Mouse (Mus musculus): ENCODE data around the gene Naga.
"Not testable (repeated sequence)": the region's sequence is repeated elsewhere in the genome, so short reads cannot be mapped to it uniquely, and the experiment has no call there.

Naga gene

DNA sequence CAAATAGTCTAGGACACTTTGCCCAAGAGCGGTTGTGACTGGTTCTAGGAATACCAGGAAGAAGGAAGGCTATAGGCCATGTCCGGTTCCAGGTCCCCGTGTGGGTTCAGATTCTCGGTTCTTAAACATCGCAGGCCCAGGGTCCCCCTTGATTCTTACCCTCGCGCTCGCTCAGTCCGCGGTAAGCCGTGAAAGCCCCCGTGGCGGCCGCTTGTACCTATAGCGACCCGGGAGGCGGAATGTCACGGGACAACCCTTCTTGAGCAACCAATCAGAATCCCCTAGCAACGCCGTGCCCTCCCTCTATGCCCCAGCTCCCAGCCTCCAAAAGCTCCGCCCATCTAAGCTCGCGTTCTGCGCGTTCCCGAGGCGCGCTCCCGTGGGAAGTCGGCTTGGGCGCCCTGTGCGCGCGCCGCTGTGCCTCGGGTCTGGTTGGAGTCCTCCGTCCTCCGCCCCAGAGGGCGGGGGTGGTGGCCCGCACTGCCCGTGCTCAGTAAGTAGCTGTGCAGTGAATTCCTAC, at the start of gene Naga, which contains the start of the genes Pheta2 and Smdt1:
Naga (minus strand) TSS at position 333 of the 520 bp plus-strand sequence.
Pheta2 (plus strand) TSS at position 350 of the 520 bp plus-strand sequence.
Smdt1 (plus strand) TSS at position 367 of the 520 bp plus-strand sequence.
- DNase-seq (ENCODE audit: low spot score in 2 of 2), result peak; percentile 92 to 95

DNA sequence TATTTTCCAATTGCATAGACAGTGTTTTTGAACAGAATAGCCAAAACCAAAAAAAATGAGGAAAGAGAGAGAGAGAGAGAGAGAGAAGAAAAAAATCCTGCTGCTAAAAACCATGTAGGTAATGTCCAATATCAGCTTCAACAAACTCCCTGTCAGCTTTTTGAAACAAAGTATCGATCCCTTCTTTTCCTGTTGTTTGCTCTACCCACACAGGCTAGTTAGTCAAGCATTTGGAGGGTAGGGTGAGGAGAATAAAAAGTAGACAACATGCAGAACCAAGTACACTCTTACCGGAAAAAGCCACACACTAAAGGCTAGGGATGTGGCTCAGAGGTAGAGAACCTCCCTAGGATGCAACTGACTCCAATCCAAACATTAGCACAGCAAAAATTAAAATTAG, 47.0 kb upstream of the Naga start:
- DNase-seq (ENCODE audit: low spot score in 2 of 2), result no peak

DNA sequence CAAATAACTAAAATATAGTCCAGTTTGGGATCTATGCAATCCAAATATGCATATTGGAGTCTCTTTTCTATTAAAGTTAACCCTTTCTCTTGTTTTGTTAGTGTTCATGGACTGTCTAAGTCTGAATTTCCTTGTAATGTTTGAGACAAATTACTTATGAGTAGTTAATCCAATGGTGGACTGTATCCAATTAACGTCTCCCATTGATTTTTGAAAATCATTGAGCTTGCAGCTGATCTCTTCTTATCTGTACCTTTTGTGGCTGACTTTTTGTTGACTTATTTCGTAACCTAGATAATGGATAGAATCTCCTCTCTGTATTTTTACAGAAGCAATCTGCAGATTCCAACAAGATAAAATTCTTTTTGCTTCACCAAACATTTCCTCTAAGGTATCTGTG, 43.7 kb upstream of the Naga start:
- DNase-seq (ENCODE audit: low spot score in 2 of 2), result no peak

DNA sequence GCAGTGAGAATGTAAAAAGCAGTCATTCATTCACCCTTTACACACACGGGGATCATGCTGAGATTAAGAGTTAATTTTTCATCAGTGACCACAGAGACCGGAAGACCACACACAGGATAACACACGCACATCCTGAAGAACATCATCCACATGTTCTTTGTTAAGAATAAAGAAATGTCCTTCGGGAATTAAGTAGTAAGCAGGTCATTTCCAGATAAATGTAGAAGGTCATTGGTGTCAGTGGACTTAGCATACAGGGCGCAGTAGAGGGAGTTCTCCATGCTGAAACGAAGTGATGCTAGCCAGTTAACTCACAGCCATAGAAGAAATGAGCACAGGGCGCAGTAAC, 42.0 kb upstream of the Naga start:
- no peak for DNase-seq (ENCODE audit: low spot score in 2 of 2)

DNA sequence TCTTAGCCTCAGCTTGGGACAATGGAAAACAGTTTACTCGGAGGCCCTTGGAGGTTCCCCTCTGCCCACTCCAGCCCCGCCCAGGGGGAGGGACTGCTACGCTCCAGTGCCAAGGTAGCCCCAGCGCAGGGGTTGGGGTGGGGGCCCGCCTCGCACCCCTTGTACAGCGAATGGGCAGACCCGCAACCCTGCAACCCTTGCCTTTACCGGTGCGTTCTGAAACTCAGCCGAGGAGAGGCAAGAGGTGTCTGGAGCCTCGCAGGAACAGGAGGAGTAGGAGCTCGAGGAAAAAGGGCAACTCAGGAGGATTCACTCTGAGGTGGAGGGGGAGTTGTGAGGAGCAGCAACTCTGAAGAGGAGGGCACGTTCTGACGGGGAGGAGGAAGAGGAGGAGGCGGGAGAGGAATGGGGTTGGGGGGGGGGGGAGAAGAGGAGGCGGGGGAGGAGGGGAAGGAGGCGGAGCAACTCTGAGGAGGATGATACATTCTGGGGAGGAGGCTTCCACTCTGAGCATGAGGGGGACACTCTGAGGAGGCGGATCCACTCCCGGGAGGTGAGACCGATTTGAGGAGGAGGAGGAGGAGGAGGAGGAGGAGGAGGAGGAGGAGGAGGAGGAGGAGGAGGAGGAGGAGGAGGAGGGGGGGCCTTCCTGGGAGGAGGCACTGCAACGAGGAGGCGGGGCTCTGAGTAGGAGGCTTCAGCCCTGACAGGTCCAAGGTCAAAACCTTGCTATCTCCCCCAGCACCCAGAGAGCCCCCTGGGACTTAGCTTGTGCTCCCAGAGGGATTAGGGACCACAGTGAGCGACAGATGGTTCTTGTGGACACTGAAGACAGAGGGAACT, 41.4 kb upstream of the Naga start, which contains the start of gene Cyp2d22:
Cyp2d22 (minus strand) TSS at position 390 of the 843 bp plus-strand sequence.
- DNase-seq (ENCODE audit: low spot score in 2 of 2), result peak; percentile 26 to 57

DNA sequence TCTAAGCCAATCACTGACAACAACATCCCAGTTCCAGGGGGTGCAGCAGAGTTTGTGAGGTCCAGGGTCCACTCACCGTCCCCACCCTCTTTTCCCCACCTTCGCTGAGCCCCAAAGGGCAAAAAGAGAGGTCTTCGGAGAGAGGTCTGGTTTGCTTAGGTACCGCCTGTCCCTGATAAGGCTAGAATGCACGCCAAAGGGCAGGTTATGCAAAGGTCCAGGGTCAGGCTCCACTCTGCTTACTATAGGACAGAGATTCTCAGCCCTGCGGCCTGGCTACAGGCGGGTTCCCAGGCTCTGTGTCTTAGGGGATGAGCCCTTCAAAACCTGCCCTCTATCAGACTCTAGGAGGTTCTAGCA, 40.8 kb upstream of the Naga start:
- peak in 1 of 2 experiments; percentile 26 for DNase-seq (ENCODE audit: low spot score in 2 of 2)

DNA sequence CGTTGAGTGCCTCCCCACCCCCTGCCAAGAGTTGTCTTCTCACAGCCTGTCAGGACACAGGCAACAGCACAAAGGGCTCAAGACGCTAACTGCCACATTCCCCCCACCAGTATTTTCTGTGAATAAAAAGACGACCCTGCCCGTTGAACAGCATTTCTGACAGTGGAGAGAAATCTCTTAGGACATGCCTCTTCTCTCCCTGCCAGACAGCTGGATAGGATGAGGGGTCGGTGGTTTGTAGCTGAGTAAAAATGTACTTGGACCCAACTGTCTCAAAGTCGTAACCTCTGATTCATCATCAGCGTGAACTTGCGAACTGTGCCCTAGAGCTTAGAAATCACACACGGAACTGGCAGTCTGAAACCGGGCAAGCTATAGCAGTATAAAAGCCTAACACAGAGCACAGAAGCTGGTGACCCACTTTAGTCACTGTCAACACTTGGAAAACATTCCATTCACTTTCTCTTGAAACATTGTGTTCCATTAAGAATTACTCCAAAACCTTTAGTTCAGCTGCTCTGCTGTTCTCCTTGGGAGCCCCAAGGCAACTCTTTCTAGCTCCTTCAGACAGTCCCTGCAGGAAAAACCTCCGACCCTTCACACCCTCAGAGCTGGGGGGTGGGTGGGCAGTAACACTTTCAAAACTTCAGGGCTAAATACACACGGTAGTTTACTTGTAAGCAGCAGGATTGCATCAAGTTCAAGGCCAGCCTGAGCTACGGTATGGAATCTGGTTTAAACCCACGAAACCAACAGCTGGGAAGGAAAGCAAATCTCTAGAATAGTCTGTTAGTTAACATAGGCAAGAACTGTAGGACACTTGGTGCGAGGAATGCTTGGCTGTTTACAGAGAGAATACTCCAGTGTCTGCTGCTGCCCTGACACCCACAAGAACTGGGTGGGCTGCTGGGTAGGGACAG, 39.8 kb upstream of the Naga start:
- DNase-seq (ENCODE audit: low spot score in 2 of 2), result no peak

DNA sequence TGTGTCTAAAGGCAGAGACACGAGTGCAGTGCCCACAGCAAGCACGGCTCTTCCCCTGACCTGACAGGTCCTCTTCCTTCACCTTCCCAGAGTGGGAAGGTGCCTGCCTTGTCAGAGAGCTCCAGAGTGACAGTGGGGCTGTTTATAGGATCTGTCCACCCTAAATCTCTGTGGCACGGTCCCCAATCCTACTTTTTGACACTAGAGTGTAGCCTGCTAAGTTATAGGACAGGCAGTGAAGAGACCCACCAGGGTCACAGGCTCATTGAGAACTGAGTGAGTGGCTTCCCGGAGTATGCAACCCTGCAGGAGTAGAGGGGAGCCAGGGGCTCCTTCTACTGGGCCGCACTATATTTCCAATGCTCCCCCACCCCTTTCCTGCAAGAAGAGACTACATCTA, 39.0 kb upstream of the Naga start:
- no peak for DNase-seq (ENCODE audit: low spot score in 2 of 2)

DNA sequence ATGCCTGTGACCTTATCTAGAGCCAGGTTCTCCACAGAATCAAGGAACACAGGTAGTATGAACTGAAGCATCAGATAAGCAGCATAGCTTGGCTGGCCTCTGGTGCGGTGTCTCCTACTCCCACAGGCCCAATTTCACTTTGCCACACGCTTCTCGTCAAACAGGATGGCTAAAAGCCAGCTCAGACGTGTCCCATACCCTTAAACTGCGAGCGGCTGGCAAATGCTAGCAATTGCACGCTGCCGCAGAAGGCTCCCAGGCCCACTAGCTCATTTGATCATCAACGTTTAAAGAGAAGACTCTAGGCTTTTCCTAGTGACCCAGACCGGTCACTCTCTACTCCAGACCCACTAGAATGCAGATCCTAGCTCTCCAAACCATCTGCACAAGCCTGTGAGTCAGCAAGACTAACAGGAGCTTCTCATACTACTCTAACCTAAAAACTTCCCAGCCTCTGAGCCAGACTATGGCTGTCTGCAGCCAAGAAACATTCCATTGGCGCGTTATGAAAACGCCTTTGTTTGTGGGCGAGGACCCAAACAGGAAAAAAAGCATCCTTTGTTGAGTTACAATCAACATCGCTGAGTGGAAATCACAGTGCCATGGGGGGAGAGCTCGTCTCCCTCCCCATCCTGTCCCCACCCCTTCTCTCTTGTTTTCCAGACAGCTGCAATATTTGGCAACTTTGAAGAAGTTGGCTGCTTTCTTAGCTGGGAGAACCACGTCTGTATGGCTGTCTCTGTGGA, 37.8 kb upstream of the Naga start:
- DNase-seq (ENCODE audit: low spot score in 2 of 2), result peak in 1 of 2 experiments; percentile 56

DNA sequence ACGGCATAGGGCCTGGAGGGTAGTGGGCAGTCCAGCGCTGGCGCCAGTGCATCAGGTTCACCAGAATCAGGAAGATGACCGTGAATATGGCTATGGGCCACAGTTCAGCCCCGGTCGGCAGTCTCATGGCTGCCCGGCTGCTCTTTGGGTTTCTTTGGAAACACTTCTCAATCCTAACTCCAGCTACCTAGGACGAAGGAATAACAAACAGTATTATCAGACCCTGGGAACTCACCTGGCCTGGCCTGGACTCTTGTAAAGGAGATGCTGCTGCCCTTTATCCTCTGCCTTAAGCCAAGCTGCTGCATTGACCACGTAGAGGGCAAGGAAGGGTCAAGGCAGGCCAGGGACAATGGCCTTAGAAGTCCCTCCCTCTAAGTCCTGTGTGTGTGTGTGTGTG, 37.1 kb upstream of the Naga start:
- no peak for DNase-seq (ENCODE audit: low spot score in 2 of 2)

DNA sequence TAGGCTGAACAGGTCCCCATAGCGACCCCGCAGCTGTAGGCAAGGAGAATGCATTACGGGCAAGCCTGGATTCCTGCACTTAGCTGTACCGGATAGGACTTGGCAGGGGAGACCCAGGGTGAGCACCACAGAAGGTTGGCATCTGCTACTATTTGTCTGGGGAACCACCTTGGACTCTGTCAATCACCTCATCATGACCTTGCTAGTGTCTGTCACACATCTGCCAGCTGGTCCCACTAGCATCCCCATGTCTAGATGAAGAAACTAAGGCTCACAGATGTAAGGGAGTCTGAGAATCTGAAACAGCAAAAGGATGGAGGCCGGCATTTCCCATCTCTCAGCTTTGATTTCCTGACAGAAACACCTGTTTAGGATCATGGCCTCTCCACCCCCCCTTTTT, 35.7 kb upstream of the Naga start:
- no peak for DNase-seq (ENCODE audit: low spot score in 2 of 2)

DNA sequence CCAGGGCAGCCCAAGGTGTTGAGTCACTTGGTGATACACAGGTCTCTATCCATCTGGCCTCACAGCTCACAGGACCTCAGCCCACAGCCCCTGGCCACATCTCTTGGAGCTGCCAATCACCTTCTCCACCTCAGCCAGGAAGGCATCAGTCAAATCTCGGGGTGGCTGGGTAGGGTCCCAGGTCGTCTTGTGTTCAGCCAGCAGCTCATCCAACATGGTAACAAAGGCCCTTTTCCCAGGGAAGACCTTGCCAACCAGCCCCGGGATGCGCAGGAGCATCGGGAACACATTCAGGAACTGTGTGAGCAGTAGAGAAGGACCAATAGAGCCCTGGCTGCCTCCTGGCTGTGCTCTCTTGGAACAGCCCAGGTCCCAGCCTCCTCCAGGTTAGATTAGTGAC, 34.3 kb upstream of the Naga start:
- DNase-seq (ENCODE audit: low spot score in 2 of 2), result no peak

DNA sequence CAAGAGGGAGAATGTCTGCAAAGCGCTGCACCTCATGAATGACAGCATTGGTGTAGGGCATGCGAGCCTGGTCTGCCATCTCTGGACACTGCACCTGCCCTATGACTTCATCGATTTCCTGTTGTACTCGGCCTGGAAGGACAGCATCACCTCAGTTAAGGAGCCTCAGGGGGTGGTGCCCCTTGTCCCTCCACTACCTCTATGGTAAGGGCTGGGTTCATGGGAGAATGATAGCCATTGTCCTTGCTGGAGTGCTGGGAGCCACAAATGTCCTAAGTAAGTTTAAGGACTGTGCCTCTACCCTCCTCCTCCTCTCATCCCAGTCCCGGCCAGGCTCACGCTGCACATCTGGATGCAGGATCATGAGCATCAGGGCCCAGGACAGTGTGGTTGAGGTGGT, 33.7 kb upstream of the Naga start:
- DNase-seq (ENCODE audit: low spot score in 2 of 2), result no peak

DNA sequence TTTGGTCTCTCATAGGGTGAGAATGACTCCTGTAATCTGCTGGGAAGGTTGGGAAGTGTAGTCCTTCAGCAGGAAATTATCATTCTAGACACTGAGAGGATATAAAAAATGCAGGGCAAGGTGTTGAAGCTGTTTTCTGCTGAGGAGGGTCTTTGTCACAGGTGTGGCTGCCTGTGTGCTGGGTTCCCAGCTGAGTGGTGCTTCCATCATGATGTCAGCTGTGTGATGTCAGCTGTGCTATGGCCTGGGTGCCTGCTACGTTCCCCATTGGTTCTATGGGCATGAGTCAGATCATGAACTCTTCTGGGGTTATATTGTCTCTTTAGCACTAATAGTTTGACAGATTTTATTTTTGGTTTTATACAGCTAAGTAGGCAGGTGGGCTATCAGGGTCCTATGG, 30.1 kb upstream of the Naga start:
- DNase-seq (ENCODE audit: low spot score in 2 of 2), result no peak

DNA sequence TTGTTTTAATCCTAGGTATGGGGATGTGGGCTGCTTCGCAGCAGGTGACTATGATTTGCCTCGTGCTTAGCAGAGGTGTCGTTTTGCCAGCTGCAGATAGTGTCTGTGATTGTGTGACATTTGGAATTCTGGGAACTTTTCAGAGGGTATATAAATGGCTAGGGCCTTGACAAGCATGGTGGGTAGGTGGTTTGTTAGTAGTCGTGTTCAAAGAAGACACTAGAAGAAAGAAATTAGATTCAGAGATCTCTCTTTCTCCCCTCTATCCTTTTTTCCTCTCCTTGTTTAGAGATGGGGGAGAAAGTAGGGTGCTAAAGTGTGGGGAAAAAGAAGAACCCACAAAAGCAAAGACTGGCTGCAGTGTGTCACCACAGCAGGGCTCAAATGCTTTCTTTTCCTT, 29.4 kb upstream of the Naga start:
- no peak for DNase-seq (ENCODE audit: low spot score in 2 of 2)

DNA sequence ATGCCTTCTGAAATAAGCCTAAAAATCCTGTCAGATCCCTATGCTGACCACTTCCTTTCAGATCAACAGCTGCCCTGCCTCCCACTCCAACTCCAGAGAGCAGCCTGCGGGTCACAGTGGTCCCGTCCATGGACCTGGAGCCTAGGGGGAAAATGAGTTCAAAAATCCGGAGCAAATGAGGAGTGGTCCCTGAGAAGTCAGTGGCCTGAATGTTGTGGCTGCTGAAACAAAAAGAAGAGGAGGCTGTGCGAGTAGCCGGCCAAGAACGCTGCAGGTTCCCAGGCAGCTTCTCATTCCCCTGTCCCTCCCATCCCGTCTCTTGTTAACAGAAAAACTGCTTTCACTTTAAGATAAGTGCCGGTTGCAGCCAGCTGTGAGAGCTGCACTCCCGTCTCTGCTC, 25.8 kb upstream of the Naga start:
- not testable (repeated sequence) for DNase-seq (ENCODE audit: low spot score in 2 of 2)

DNA sequence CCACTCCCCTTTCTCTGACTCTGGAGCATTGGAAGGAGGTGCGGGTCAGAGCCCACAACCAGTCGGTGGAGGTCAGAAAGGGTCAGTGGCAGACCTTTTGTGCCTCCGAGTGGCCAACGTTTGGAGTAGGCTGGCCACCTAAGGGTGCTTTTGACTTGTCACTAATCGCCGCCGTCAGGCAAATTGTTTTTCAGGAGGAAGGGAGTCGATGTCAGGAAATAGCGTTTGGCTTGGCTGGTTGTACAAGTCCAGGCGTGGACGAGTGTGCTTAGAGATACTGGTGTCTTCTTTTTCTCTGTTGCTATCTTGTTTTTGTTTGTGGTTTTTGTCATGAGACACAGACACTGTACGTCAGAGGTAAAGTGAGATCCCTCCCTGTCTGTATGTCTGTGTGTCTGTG, 25.1 kb upstream of the Naga start:
- not testable (repeated sequence) for DNase-seq (ENCODE audit: low spot score in 2 of 2)

DNA sequence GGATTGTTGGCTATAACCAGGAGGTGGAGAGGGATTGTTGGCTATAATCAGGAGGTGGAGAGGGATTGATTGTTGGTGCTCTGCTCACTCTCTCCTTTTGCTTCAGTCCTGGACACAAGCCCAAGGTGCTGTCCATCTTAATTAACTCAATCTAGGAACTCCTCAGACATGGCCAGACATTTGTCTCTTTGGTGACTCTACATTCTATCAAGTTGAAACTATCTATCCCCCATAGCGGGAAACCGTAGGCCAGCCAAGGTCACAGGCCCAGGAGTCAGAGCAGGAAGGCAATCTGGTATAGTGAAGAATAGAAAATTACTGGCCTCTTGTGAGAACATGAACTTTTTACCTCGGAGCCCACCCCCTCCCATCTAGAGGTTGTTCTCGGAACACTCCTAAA, 23.5 kb upstream of the Naga start:
- no peak for DNase-seq (ENCODE audit: low spot score in 2 of 2)

DNA sequence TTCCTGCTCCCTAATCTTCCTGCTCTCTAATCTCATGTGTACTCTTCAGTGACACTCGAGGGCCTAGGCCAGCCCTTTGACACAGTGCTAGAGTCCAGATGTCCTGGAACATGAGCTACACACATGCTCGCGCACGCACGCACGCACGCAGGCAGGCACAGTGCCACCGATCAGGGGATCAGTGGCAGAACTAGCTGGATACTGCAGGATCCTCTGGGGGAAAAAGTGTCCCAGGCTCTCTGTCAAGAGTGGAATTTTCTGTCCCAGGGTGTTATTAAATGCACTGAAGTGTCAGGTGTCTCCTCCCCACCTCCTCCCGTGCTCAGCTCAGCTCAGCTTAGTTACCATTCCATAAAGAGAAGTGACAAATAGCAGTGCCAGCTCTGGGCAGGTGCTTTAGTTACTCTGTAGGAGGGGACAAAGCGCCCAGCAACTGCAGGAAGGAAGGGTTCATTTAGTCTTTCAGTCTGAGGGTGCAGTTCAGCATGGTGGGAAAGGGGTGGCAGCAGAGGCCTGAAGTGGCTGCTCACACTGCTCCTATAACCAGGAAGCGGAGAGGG, 22.8 kb upstream of the Naga start:
- DNase-seq (ENCODE audit: low spot score in 2 of 2), result no peak

DNA sequence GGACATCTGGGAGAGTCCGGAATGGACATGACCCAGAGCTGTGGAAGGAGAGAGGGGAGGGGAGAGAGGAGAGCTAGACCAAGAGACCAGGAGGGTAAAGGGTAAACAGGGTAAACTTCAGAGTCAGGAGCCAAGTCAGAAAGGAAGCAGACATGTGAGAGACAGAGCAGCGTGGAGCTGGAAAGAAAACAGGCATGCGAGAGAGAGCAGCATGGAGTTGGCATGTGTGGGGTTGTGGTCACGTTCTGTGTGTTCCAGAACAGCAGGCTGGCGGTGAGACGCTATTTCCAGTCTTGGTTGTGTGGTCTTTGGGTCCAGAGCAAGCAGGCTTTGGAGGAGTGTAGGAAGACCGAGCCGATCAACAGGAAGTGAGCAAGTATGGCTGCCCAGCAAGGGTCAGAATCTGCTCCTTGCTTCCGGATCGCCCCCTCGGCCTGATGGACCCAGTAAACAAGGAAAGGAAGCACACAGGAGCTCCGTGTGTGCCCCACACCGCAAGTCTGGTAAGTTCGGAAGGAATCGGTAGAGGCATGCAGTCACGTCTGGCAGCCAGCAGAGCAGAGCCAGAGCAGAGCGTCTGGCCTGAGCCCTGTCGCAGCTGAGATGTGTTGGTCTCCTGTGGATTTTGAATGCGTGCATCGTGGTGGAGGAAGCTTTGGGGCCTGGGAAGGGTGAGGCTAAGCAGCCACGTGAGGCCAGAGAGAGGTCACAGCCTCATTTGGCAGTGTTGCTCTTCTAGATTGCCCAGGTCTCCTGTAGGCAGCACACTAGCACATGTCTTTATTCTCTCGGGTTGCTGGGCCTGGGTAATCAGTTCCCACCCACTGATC, 19.9 kb upstream of the Naga start:
- DNase-seq (ENCODE audit: low spot score in 2 of 2), result no peak
